Mouse (Mus musculus) G1E (cell line): Measurements from ENCODE around the gene Irs3.

Source experiments
- CTCF ChIP-seq: IDR thresholded peaks from 2 replicates; pipeline ENCODE4 v1.5.1; 2012; ENCODE audit warnings: low read depth, low read length, inconsistent platforms, mixed read lengths
- GATA1 ChIP-seq: IDR thresholded peaks from 2 replicates; pipeline ENCODE4 v1.6.1; 2012; ENCODE audit warnings: borderline replicate concordance, low read length, inconsistent platforms, mixed read lengths
- POLR2AphosphoS5 ChIP-seq: IDR thresholded peaks from 2 replicates; pipeline ENCODE4 v1.6.1; 2012; ENCODE audit warnings: low read depth, low read length, inconsistent platforms; ENCODE audit not compliant: insufficient replicate concordance
- TAL1 ChIP-seq: conservative IDR thresholded peaks from 2 replicates; pipeline ENCODE4 v1.6.1; 2012; ENCODE audit warnings: low read depth, low read length, inconsistent platforms, mixed read lengths

GRCm38 (mm10) chr5:137678736-137679135, 33.2 kb upstream of the Irs3 start:
- TF ChIP-seq CTCF (no peak), POLR2AphosphoS5 (no peak), TAL1 (no peak), GATA1 (no peak)
